Mouse (Mus musculus) liver, embryonic 11.5 days (tissue): ENCODE measurements around the gene Angptl4. TPM values are rescaled to one million over a fixed set of nuclear protein-coding genes. Genes with fewer than 3 reads are reported as not detected.

ENCODE experiments used
- ATAC-seq: fragments of 200-750 bp; cut with Nextera tagmentation; replicated peaks from 2 replicates; pipeline ENCODE4 v1.8.0; 2017; ENCODE audit warnings: moderate number of reproducible peaks, mild to moderate bottlenecking, moderate TSS enrichment, moderate library complexity; ENCODE audit not compliant: low FRiP score
- DNase-seq: peaks from one replicate; pipeline ENCODE4 v3.0.0-alpha.2; 2017; ENCODE audit warnings: low spot score
- H3K27ac ChIP-seq: fragments of 300-500 bp; sonication (generic); 2 replicates; pipeline ENCODE4 v1.5.1; 2014; ENCODE audit warnings: mild to moderate bottlenecking, low read depth, low read length, control low read depth
- H3K27me3 ChIP-seq: fragments of 300-500 bp; sonication (generic); replicated peaks from 2 replicates; pipeline ENCODE4 v1.6.1; 2014; ENCODE audit warnings: low read length, mixed read lengths; ENCODE audit not compliant: control insufficient read depth, insufficient read depth
- H3K36me3 ChIP-seq: fragments of 300-500 bp; sonication (generic); 2 replicates; pipeline ENCODE4 v1.6.1; 2014; ENCODE audit warnings: mild to moderate bottlenecking, low read length, moderate library complexity, mixed read lengths; ENCODE audit not compliant: control insufficient read depth, insufficient read depth
- H3K4me1 ChIP-seq: fragments of 300-500 bp; sonication (generic); replicated peaks from 2 replicates; pipeline ENCODE4 v1.6.1; 2014; ENCODE audit warnings: low read length, mixed read lengths; ENCODE audit not compliant: control insufficient read depth, insufficient read depth
- H3K4me2 ChIP-seq: fragments of 300-500 bp; sonication (generic); 2 replicates; pipeline ENCODE4 v1.6.1; 2014; ENCODE audit warnings: mild to moderate bottlenecking, control low read depth, moderate library complexity
- H3K4me3 ChIP-seq: fragments of 300-500 bp; sonication (generic); 2 replicates; pipeline ENCODE4 v1.5.1; 2014; ENCODE audit warnings: low read depth, low read length, control low read depth
- H3K9ac ChIP-seq: fragments of 300-500 bp; sonication (generic); 2 replicates; pipeline ENCODE4 v1.6.1; 2014; ENCODE audit warnings: low read depth, low read length, control low read depth
- H3K9me3 ChIP-seq: fragments of 300-500 bp; sonication (generic); 2 replicates; pipeline ENCODE4 v1.6.1; 2016; ENCODE audit warnings: low read length, inconsistent platforms, mixed read lengths; ENCODE audit not compliant: control insufficient read depth
- WGBS: fragments of 180-500 bp; shearing (Covaris S2); extraction: QIAGEN DNeasy Blood & Tissue Kit; methylation state at CpG from one replicate; pipeline ENCODE4 v1.1.7; 2014; 5-methylcytosine and 5-hydroxymethylcytosine counted together
- polyA plus RNA-seq: library from polyadenylated mRNA; unstranded; fragments of >200 nt; fragmentation: Nextera tagmentation; extraction: Ambion mirVana; gene quantifications from 2 replicates; pipeline ENCODE4 v1.2.1, GENCODE M21; 2014

The Angptl4 gene
- polyA plus RNA-seq, 1 experiment from 2014 or later: 28.1 TPM

DNA sequence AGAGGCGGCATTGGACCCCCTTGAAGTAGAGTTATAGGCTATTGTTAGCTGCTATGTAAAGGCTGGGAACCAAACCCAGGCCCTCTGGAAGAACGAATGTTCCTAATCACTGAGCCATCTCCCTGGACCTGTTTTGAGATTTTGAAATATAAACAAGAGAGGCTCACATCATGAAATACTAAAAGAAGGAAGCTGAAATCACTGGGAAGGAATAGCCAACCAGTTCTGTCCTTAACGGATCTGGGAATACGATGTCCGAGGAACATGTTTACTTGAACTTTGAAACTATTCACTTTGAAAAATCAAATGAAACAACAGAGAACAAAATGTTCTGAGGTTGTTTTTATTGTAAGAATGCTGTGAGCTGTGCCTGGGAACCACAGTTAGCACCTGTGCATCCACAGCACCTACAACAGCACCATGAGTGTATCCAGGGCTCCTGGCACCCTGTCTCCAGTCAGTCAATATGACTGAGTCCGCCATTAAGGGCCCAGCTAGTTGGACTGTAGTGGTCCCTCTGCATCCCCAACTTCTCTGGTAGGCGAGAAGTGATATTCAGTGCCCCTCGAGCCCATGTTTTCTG is 7.0 kb downstream of the Angptl4 start:
- Histone ChIP-seq H3K4me2 (no peak overlapping the region), H3K4me3 (no peak overlapping the region), H3K27me3 (no peaks in the 10 kb centered on the region), H3K9me3 (no peaks in the 10 kb centered on the region), H3K4me1 (peaks cover 13% of the 10 kb centered on the region), H3K36me3 (peaks cover 16% of the 10 kb centered on the region; the same call in 1 of the 2 replicates), H3K27ac (no peak overlapping the region), H3K9ac (no peak overlapping the region)
- DNase-seq (no peak), ATAC-seq (no peak)
- 84% methylated on average over 8 of the region's 8 CpGs for WGBS

- no peak for DNase-seq
- no peak overlapping the region for H3K4me2 ChIP-seq
- no peak for ATAC-seq
- WGBS: 87% methylated on average over 6 of the region's 6 CpGs
- peaks cover 7% of the 10 kb centered on the region for H3K4me1 ChIP-seq
- H3K27ac ChIP-seq: no peak overlapping the region
- no peaks in the 10 kb centered on the region for H3K27me3 ChIP-seq
- no peak overlapping the region for H3K9ac ChIP-seq
- peaks cover 16% of the 10 kb centered on the region; the same call in 1 of the 2 replicates for H3K36me3 ChIP-seq
- no peak overlapping the region for H3K4me3 ChIP-seq
- no peaks in the 10 kb centered on the region for H3K9me3 ChIP-seq
Measured at GRCm38 (mm10) chr17:33773871-33774572, 7.6 kb downstream of the Angptl4 start.

- WGBS: 81% methylated on average over 6 of the region's 6 CpGs
Measured at GRCm38 (mm10) chr17:33773426-33773825, 8.2 kb downstream of the Angptl4 start.

GRCm38 (mm10) chr17:33771617-33772016 is 10.0 kb downstream of the Angptl4 start:
- H3K27ac ChIP-seq: no peak overlapping the region
- WGBS: 86% methylated on average over 4 of the region's 4 CpGs
- H3K9ac ChIP-seq: no peak overlapping the region
- peaks cover 5% of the 10 kb centered on the region; the same call in 1 of the 2 replicates for H3K36me3 ChIP-seq
- H3K4me2 ChIP-seq: no peak overlapping the region
- no peak for ATAC-seq
- no peaks in the 10 kb centered on the region for H3K9me3 ChIP-seq
- no peaks in the 10 kb centered on the region for H3K27me3 ChIP-seq
- no peaks in the 10 kb centered on the region for H3K4me1 ChIP-seq
- no peak overlapping the region for H3K4me3 ChIP-seq
- no peak for DNase-seq

More at GRCm38 (mm10) chr17:33773426-33773825, 8.2 kb downstream of the Angptl4 start:
- ATAC-seq: no peak
- H3K27ac ChIP-seq: no peak overlapping the region
- H3K27me3 ChIP-seq: no peaks in the 10 kb centered on the region
- H3K9ac ChIP-seq: no peak overlapping the region
- H3K4me2 ChIP-seq: no peak overlapping the region
- H3K36me3 ChIP-seq: peaks cover 16% of the 10 kb centered on the region; the same call in 1 of the 2 replicates
- DNase-seq: no peak
- H3K4me1 ChIP-seq: peaks cover 1% of the 10 kb centered on the region
- no peaks in the 10 kb centered on the region for H3K9me3 ChIP-seq
- H3K4me3 ChIP-seq: no peak overlapping the region

DNA sequence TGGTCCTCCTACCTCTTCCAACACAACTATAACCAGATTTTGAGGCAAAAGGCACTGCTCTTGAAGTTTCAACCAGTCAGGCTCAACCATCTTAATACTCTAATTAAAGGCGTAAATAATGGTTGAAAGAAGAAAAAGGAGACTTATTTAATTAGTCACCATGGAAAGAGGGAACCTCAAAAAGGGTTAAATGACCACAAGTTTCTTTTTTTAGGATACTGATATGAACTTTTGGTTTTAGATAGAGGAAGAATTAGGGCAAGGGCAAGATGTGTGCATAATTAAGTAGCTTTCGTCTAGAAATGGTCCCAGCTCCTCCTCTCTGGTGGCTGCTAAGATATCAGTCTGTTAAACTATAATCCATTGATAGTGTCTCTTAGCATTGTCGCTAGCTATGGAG is 15.2 kb downstream of the Angptl4 start:
- Histone ChIP-seq H3K4me1 (no peaks in the 10 kb centered on the region), H3K36me3 (no peaks in the 10 kb centered on the region), H3K9ac (no peak overlapping the region), H3K4me3 (no peak overlapping the region), H3K27me3 (no peaks in the 10 kb centered on the region), H3K27ac (no peak overlapping the region), H3K4me2 (no peak overlapping the region), H3K9me3 (no peaks in the 10 kb centered on the region)
- DNase-seq (no peak), ATAC-seq (no peak)
- WGBS: 63% methylated on average over 3 of the region's 3 CpGs

GRCm38 (mm10) chr17:33760255-33761165 is 21.1 kb downstream of the Angptl4 start, which contains the start of gene Rab11b:
Gene Rab11b, minus strand, starts transcription at chr17:33760530.
- peaks cover 25% of the 10 kb centered on the region for H3K4me1 ChIP-seq
- 3% methylated on average over 35 of the region's 35 CpGs for WGBS
- H3K4me2 ChIP-seq: peak within 1 kb of the TSS; percentile 88
- ATAC-seq (peak; percentile 98), DNase-seq (peak; percentile 95)
- peaks cover 2% of the 10 kb centered on the region; the same call in 1 of the 2 replicates for H3K36me3 ChIP-seq
- no peaks in the 10 kb centered on the region for H3K9me3 ChIP-seq
- H3K27me3 ChIP-seq: no peaks in the 10 kb centered on the region
- peak within 1 kb of the TSS; percentile 82 for H3K4me3 ChIP-seq
- peak within 1 kb of the TSS; percentile 99 for H3K9ac ChIP-seq
- peak within 1 kb of the TSS; percentile 100 for H3K27ac ChIP-seq

DNA sequence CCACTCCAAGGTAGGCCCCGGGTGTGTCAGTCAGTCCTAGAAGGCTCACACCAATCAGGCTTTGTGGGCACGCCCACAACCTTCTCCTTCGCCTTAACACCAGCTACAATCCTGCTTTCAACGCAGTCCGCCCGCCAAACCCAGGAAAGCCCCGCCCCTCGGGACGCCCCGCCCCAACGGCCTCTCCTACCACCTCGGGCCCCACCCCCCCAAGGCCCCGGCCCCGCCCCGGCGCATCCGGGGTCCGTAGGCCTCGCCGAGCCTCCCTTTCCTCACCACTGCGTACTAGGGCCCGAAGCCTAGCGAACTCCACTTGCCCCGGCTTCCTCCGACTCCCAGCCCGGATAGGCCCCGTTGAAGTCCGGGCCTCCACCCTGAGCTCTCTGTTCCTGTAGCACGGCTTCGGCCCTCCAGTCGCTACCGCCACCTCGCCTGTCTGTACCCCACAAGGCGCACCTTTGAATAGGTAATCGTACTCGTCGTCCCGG is 21.8 kb downstream of the Angptl4 start:
- Histone ChIP-seq H3K9me3 (no peaks in the 10 kb centered on the region), H3K4me2 (peak overlapping the region; percentile 88), H3K36me3 (peaks cover 2% of the 10 kb centered on the region; the same call in 1 of the 2 replicates), H3K4me3 (peak overlapping the region; percentile 82), H3K9ac (peak overlapping the region; percentile 99), H3K27me3 (no peaks in the 10 kb centered on the region), H3K27ac (peak overlapping the region; percentile 100), H3K4me1 (peaks cover 25% of the 10 kb centered on the region)
- ATAC-seq (peak; percentile 85), DNase-seq (peak; percentile 98)
- WGBS: under 1% methylated on average over 38 of the region's 38 CpGs

- Histone ChIP-seq H3K9ac (no peak overlapping the region; the same call in 1 of the 2 replicates), H3K27ac (no peak overlapping the region), H3K9me3 (no peaks in the 10 kb centered on the region), H3K4me3 (no peak overlapping the region), H3K36me3 (peaks cover 2% of the 10 kb centered on the region; the same call in 1 of the 2 replicates), H3K4me2 (no peak overlapping the region; the same call in none of the 2 replicates), H3K4me1 (peaks cover 25% of the 10 kb centered on the region), H3K27me3 (no peaks in the 10 kb centered on the region)
- DNase-seq (no peak), ATAC-seq (no peak)
- WGBS: 63% methylated on average over 4 of the region's 4 CpGs
Measured at GRCm38 (mm10) chr17:33757231-33757630, 24.4 kb downstream of the Angptl4 start.
